12 mouse cellular contexts compared by ENCODE assay signal in genomic region chr4:25337638-25338037, GRCm38 (mm10).
"Had no signal": no experiment of that assay in that cellular context is flagged by ENCODE, and none has a peak within 500 bp of the region (broad histone marks: within the 10 kb centered on the region; RNA-seq: fewer than 3 reads in every experiment).

No protein-coding gene starts in this region.

- H3K4me3 ChIP-seq: kidney, embryonic 15.5 days; limb, embryonic 15.5 days; midbrain, embryonic 12.5 days; neural tube, embryonic 13.5 days had no signal

- DNase-seq: kidney, adult 2 months; lung, adult 18-20 months; retina, postnatal 1 day; right cerebral cortex, postnatal 4 days; spleen, adult 18-20 months; thymus, adult 18-20 months; thymus, postnatal 14 days had no signal

- H3K4me1 ChIP-seq: kidney, embryonic 15.5 days; limb, embryonic 15.5 days; midbrain, embryonic 12.5 days; neural tube, embryonic 13.5 days had no signal

- H3K9me3 ChIP-seq: kidney, embryonic 15.5 days; limb, embryonic 15.5 days; midbrain, embryonic 12.5 days; neural tube, embryonic 13.5 days had no signal

- H3K36me3 ChIP-seq: kidney, embryonic 15.5 days; limb, embryonic 15.5 days; midbrain, embryonic 12.5 days; neural tube, embryonic 13.5 days had no signal

- H3K4me2 ChIP-seq: kidney, embryonic 15.5 days; limb, embryonic 15.5 days; midbrain, embryonic 12.5 days; neural tube, embryonic 13.5 days had no signal

- H3K27me3 ChIP-seq: kidney, embryonic 15.5 days; limb, embryonic 15.5 days; midbrain, embryonic 12.5 days; neural tube, embryonic 13.5 days had no signal

- H3K27ac ChIP-seq: kidney, embryonic 15.5 days; limb, embryonic 15.5 days; liver, embryonic 14.5 days; midbrain, embryonic 12.5 days; neural tube, embryonic 13.5 days had no signal

- H3K9ac ChIP-seq: kidney, embryonic 15.5 days; limb, embryonic 15.5 days; liver, embryonic 14.5 days; midbrain, embryonic 12.5 days; neural tube, embryonic 13.5 days had no signal
